9 mouse cellular contexts compared by ENCODE assay signal in genomic region chr4:150211930-150212552, GRCm38 (mm10). TPM values are rescaled to one million over a fixed set of nuclear protein-coding genes. Genes with fewer than 3 reads are reported as not detected.
A peak's percentile ranks its signal among the peaks of the same experiment; 100 is the strongest.
DNase-seq lines count a peak whose midpoint lies in the region; ATAC-seq and TF ChIP-seq lines count a peak whose summit lies in the region.
"Had no signal": no experiment of that assay in that cellular context is flagged by ENCODE, and none has a peak within 500 bp of the region (broad histone marks: within the 10 kb centered on the region; RNA-seq: fewer than 3 reads in every experiment).

No protein-coding gene starts in this region.

- no peak for TF ChIP-seq POLR2A in limb, embryonic 14.5 days (IDR thresholded peaks at IDR 0.05; ENCODE audit: borderline replicate concordance, extremely low read depth, insufficient read depth, insufficient read length)

- 51% methylated on average over 10 of the region's 10 CpGs for WGBS in kidney, postnatal 0 days
- 52% methylated on average over 10 of the region's 10 CpGs for WGBS in forebrain, embryonic 11.5 days
- 52% methylated on average over 10 of the region's 10 CpGs for WGBS in limb, embryonic 14.5 days

- TF ChIP-seq CTCF in kidney, postnatal 0 days (IDR thresholded peaks at IDR 0.05; ENCODE audit: low read depth): no peak

- no peaks in the 10 kb centered on the region for H3K27me3 ChIP-seq in kidney, postnatal 0 days (ENCODE audit: insufficient read depth, low read length)
- H3K27me3 ChIP-seq in forebrain, embryonic 11.5 days (ENCODE audit: control insufficient read depth, insufficient read depth, low read length): no peaks in the 10 kb centered on the region
- no peaks in the 10 kb centered on the region for H3K27me3 ChIP-seq in limb, embryonic 14.5 days (ENCODE audit: control insufficient read depth, insufficient read depth, low read length)
- H3K27me3 ChIP-seq in splenic B cell, adult 2 months (ENCODE audit: control insufficient read depth, insufficient read depth, low read length, poor library complexity, severe bottlenecking): no peaks in the 10 kb centered on the region

- no peak for DNase-seq in kidney, postnatal 0 days (ENCODE audit: low spot score)
- no peak for DNase-seq in kidney, postnatal 4 days
- no peak for DNase-seq in forebrain, embryonic 11.5 days (ENCODE audit: low spot score)
- DNase-seq in limb, embryonic 14.5 days (ENCODE audit: low spot score): no peak
- peak; percentile 30 for DNase-seq in splenic B cell, adult 2 months (ENCODE audit: low read depth, low spot score)
- DNase-seq in thymus, postnatal 10 days (ENCODE audit: low spot score in 2 of 2): no peak
- no peak for DNase-seq in lung, postnatal 14 days

- no peaks in the 10 kb centered on the region for H3K9me3 ChIP-seq in kidney, postnatal 0 days (replicated peaks; ENCODE audit: low read length)
- no peaks in the 10 kb centered on the region for H3K9me3 ChIP-seq in forebrain, embryonic 11.5 days (ENCODE audit: control insufficient read depth, low read length)
- H3K9me3 ChIP-seq in limb, embryonic 14.5 days (ENCODE audit: control insufficient read depth, low read length): no peaks in the 10 kb centered on the region

- no peak overlapping the region for H3K27ac ChIP-seq in kidney, postnatal 0 days
- H3K27ac ChIP-seq in forebrain, embryonic 11.5 days (ENCODE audit: low read depth, low read length): no peak overlapping the region
- H3K27ac ChIP-seq in limb, embryonic 14.5 days (replicated peaks; ENCODE audit: low read depth, low read length): no peak overlapping the region

- H3K9ac ChIP-seq in kidney, postnatal 0 days (ENCODE audit: low read depth, low read length): no peak overlapping the region
- peak overlapping the region; percentile 43 for H3K9ac ChIP-seq in forebrain, embryonic 11.5 days (ENCODE audit: low read length)
- peak overlapping the region; percentile 25; the same call in 1 of the 2 replicates for H3K9ac ChIP-seq in limb, embryonic 14.5 days (ENCODE audit: low read depth, low read length, severe bottlenecking)

- 0 out of 2 replicates have a peak, but pooled peaks have one; percentile 14 for ATAC-seq in kidney, postnatal 0 days (replicated peaks; ENCODE audit: low FRiP score, low read depth)
- ATAC-seq in forebrain, embryonic 11.5 days (replicated peaks; ENCODE audit: low FRiP score): peak; percentile 61; the same call in 1 of the 2 replicates
- ATAC-seq in limb, embryonic 14.5 days (ENCODE audit: low FRiP score, low read depth): no peak
- ATAC-seq in monocyte, adult 5-6 weeks (replicated peaks; ENCODE audit: insufficient number of reproducible peaks, low FRiP score, low TSS enrichment, poor library complexity, severe bottlenecking): no peak

- H3K4me3 ChIP-seq in kidney, postnatal 0 days (replicated peaks; ENCODE audit: low read depth, low read length): no peak overlapping the region
- H3K4me3 ChIP-seq in forebrain, embryonic 11.5 days (ENCODE audit: low read depth, low read length): peak overlapping the region; percentile 19; the same call in 1 of the 2 replicates
- H3K4me3 ChIP-seq in limb, embryonic 14.5 days (replicated peaks; ENCODE audit: low read length): peak overlapping the region; percentile 31

- no peaks in the 10 kb centered on the region for H3K4me1 ChIP-seq in kidney, postnatal 0 days (replicated peaks; ENCODE audit: insufficient read depth, low read length)
- no peaks in the 10 kb centered on the region; the same call in 1 of the 2 replicates for H3K4me1 ChIP-seq in forebrain, embryonic 11.5 days (replicated peaks; ENCODE audit: control insufficient read depth, insufficient read depth, low read length)
- peaks cover 2% of the 10 kb centered on the region; the same call in 1 of the 2 replicates for H3K4me1 ChIP-seq in limb, embryonic 14.5 days (ENCODE audit: control insufficient read depth, insufficient read depth, low read length)

- H3K4me2 ChIP-seq in kidney, postnatal 0 days (ENCODE audit: low read length): peak overlapping the region; percentile 49
- peak overlapping the region; percentile 53 for H3K4me2 ChIP-seq in forebrain, embryonic 11.5 days (ENCODE audit: low read depth, low read length, severe bottlenecking)
- peak overlapping the region; percentile 54 for H3K4me2 ChIP-seq in limb, embryonic 14.5 days (replicated peaks; ENCODE audit: low read depth, low read length, severe bottlenecking)

- no peaks in the 10 kb centered on the region for H3K36me3 ChIP-seq in kidney, postnatal 0 days (ENCODE audit: insufficient read depth, low read length)
- H3K36me3 ChIP-seq in forebrain, embryonic 11.5 days (ENCODE audit: control insufficient read depth, insufficient read depth, low read length): no peaks in the 10 kb centered on the region
- no peaks in the 10 kb centered on the region for H3K36me3 ChIP-seq in limb, embryonic 14.5 days (ENCODE audit: control insufficient read depth, insufficient read depth, low read length)
- no peaks in the 10 kb centered on the region for H3K36me3 ChIP-seq in splenic B cell, adult 2 months (ENCODE audit: control insufficient read depth, insufficient read depth, low read length, poor library complexity, severe bottlenecking)

RNA-seq across cellular contexts. Expression of gene Car6, which starts 10.9 kb away (rescaled TPM):
- not detected in 2 replicates for polyA plus RNA-seq in kidney, postnatal 0 days (2015; fragmentation: Nextera tagmentation; extraction: Ambion mirVana)
- not detected in 2 replicates for polyA plus RNA-seq in forebrain, embryonic 11.5 days (2014; fragmentation: Nextera tagmentation; extraction: Ambion mirVana)
- polyA plus RNA-seq in limb, embryonic 14.5 days (2012; rRNA removed): 0.14 and 0.26 TPM in 2 replicates
- 0.14 TPM in 1 of 2 replicates, not detected in the other for polyA plus RNA-seq in limb, embryonic 14.5 days (2014; fragmentation: Nextera tagmentation; extraction: Ambion mirVana)
- not detected in 3 replicates for total RNA-seq in monocyte, adult 5-6 weeks (2017)
- polyA plus RNA-seq: cortical plate, adult 2 months had no signal

RNA-seq across cellular contexts. Expression of gene Eno1, which starts 24.5 kb away (rescaled TPM):
- polyA plus RNA-seq in kidney, postnatal 0 days (2015; fragmentation: Nextera tagmentation; extraction: Ambion mirVana): 1,062 and 1,157 TPM in 2 replicates
- polyA plus RNA-seq in forebrain, embryonic 11.5 days (2014; fragmentation: Nextera tagmentation; extraction: Ambion mirVana): 1,858 and 1,977 TPM in 2 replicates
- polyA plus RNA-seq in limb, embryonic 14.5 days (2012; rRNA removed): 675 and 907 TPM in 2 replicates
- 1,291 and 1,302 TPM in 2 replicates for polyA plus RNA-seq in limb, embryonic 14.5 days (2014; fragmentation: Nextera tagmentation; extraction: Ambion mirVana)
- 240 to 351 TPM (median 288 TPM) in 3 replicates for total RNA-seq in monocyte, adult 5-6 weeks (2017)

Comparison
In these comparisons a context has a peak if more than half of its experiments do, and no peak if none do; other contexts are left out.
1. ATAC-seq: peak in kidney, postnatal 0 days (single experiment) and forebrain, embryonic 11.5 days (single experiment); none in limb, embryonic 14.5 days (single experiment) and monocyte, adult 5-6 weeks (single experiment).
2. Peak in every context shown above with its lines, with median percentiles within 50 percentile points of each other: H3K4me2 ChIP-seq.